Mouse (Mus musculus): ENCODE measurements around the gene Clgn. TPM values are rescaled to one million over a fixed set of nuclear protein-coding genes. Genes with fewer than 3 reads are reported as not detected.

Gene Clgn
- polyA plus RNA-seq, 1 experiment, result 0.01 TPM

GRCm38 (mm10) chr8:83380141-83380540, 9.5 kb upstream of the Clgn start:
- no peak for DNase-seq (ENCODE audit: low read depth in 1 of 2, low spot score in 2 of 2)
- TF ChIP-seq POLR2A (IDR thresholded peaks at IDR 0.05; ENCODE audit: low read depth, low read length) (no peak), CTCF (IDR thresholded peaks at IDR 0.05; ENCODE audit: extremely low read depth, insufficient read depth, insufficient read length, insufficient replicate concordance) (no peak)
- Histone ChIP-seq H3K4me3 (ENCODE audit: extremely low read depth, insufficient read depth, insufficient read length) (no peak overlapping the region), H3K27me3 (ENCODE audit: control insufficient read depth, insufficient read depth, low read length) (no peaks in the 10 kb centered on the region), H3K27ac (ENCODE audit: insufficient read depth, low read length) (no peak overlapping the region), H3K36me3 (ENCODE audit: control insufficient read depth, insufficient read depth, low read length) (no peaks in the 10 kb centered on the region), H3K4me1 (ENCODE audit: control insufficient read depth, insufficient read depth, insufficient read length) (no peaks in the 10 kb centered on the region)
- WGBS, result 48% methylated on average over 4 of the region's 4 CpGs

- H3K4me1 ChIP-seq (ENCODE audit: control insufficient read depth, insufficient read depth, insufficient read length), result no peaks in the 10 kb centered on the region
- TF ChIP-seq CTCF (IDR thresholded peaks at IDR 0.05; ENCODE audit: extremely low read depth, insufficient read depth, insufficient read length, insufficient replicate concordance) (no peak), POLR2A (IDR thresholded peaks at IDR 0.05; ENCODE audit: low read depth, low read length) (no peak)
- H3K4me3 ChIP-seq (ENCODE audit: extremely low read depth, insufficient read depth, insufficient read length), result no peak overlapping the region
- WGBS, result 72% methylated on average over 2 of the region's 2 CpGs
- no peaks in the 10 kb centered on the region for H3K36me3 ChIP-seq (ENCODE audit: control insufficient read depth, insufficient read depth, low read length)
- DNase-seq (ENCODE audit: low read depth in 1 of 2, low spot score in 2 of 2), result no peak
- no peaks in the 10 kb centered on the region for H3K27me3 ChIP-seq (ENCODE audit: control insufficient read depth, insufficient read depth, low read length)
- no peak overlapping the region for H3K27ac ChIP-seq (ENCODE audit: insufficient read depth, low read length)
These were observed 8.7 kb upstream of the Clgn start for GRCm38 (mm10) chr8:83381016-83381415.

- Histone ChIP-seq H3K36me3 (ENCODE audit: control insufficient read depth, insufficient read depth, low read length) (no peaks in the 10 kb centered on the region), H3K27me3 (ENCODE audit: control insufficient read depth, insufficient read depth, low read length) (no peaks in the 10 kb centered on the region), H3K27ac (ENCODE audit: insufficient read depth, low read length) (no peak overlapping the region), H3K4me3 (ENCODE audit: extremely low read depth, insufficient read depth, insufficient read length) (no peak overlapping the region), H3K4me1 (ENCODE audit: control insufficient read depth, insufficient read depth, insufficient read length) (no peaks in the 10 kb centered on the region)
- TF ChIP-seq CTCF (IDR thresholded peaks at IDR 0.05; ENCODE audit: extremely low read depth, insufficient read depth, insufficient read length, insufficient replicate concordance) (no peak), POLR2A (IDR thresholded peaks at IDR 0.05; ENCODE audit: low read depth, low read length) (no peak)
- 41% methylated on average over 2 of the region's 2 CpGs for WGBS
- DNase-seq (ENCODE audit: low read depth in 1 of 2, low spot score in 2 of 2), result no peak
These were observed 6.8 kb upstream of the Clgn start for GRCm38 (mm10) chr8:83382850-83383249.

- TF ChIP-seq POLR2A (IDR thresholded peaks at IDR 0.05; ENCODE audit: low read depth, low read length), result no peak
- TF ChIP-seq CTCF (IDR thresholded peaks at IDR 0.05; ENCODE audit: extremely low read depth, insufficient read depth, insufficient read length, insufficient replicate concordance), result no peak
These were observed 487 bp downstream of the Clgn start for GRCm38 (mm10) chr8:83390006-83390701.

GRCm38 (mm10) chr8:83392521-83392920, 2.9 kb downstream of the Clgn start:
- DNase-seq (ENCODE audit: low read depth in 1 of 2, low spot score in 2 of 2), result no peak
- Histone ChIP-seq H3K27me3 (ENCODE audit: control insufficient read depth, insufficient read depth, low read length) (peaks cover 5% of the 10 kb centered on the region; the same call in 1 of the 2 replicates), H3K4me3 (ENCODE audit: extremely low read depth, insufficient read depth, insufficient read length) (no peak overlapping the region), H3K4me1 (ENCODE audit: control insufficient read depth, insufficient read depth, insufficient read length) (peaks cover 4% of the 10 kb centered on the region; the same call in 1 of the 2 replicates), H3K36me3 (ENCODE audit: control insufficient read depth, insufficient read depth, low read length) (no peaks in the 10 kb centered on the region), H3K27ac (ENCODE audit: insufficient read depth, low read length) (no peak overlapping the region)
- 73% methylated on average over 1 of the region's 1 CpGs for WGBS
- TF ChIP-seq CTCF (IDR thresholded peaks at IDR 0.05; ENCODE audit: extremely low read depth, insufficient read depth, insufficient read length, insufficient replicate concordance) (no peak), POLR2A (IDR thresholded peaks at IDR 0.05; ENCODE audit: low read depth, low read length) (no peak)

More at GRCm38 (mm10) chr8:83390006-83390701, 487 bp downstream of the Clgn start:
- 16% methylated on average over 14 of the region's 14 CpGs for WGBS
- Histone ChIP-seq H3K4me1 (ENCODE audit: control insufficient read depth, insufficient read depth, insufficient read length) (peaks cover 4% of the 10 kb centered on the region; the same call in 1 of the 2 replicates), H3K36me3 (ENCODE audit: control insufficient read depth, insufficient read depth, low read length) (no peaks in the 10 kb centered on the region), H3K4me3 (ENCODE audit: extremely low read depth, insufficient read depth, insufficient read length) (peak overlapping the region; percentile 3; the same call in 1 of the 2 replicates), H3K27me3 (ENCODE audit: control insufficient read depth, insufficient read depth, low read length) (peaks cover 5% of the 10 kb centered on the region; the same call in 1 of the 2 replicates), H3K27ac (ENCODE audit: insufficient read depth, low read length) (no peak overlapping the region)
- DNase-seq (ENCODE audit: low read depth in 1 of 2, low spot score in 2 of 2), result no peak

GRCm38 (mm10) chr8:83394325-83394724, 4.7 kb downstream of the Clgn start:
- DNase-seq (ENCODE audit: low read depth in 1 of 2, low spot score in 2 of 2), result no peak
- no peaks in the 10 kb centered on the region for H3K36me3 ChIP-seq (ENCODE audit: control insufficient read depth, insufficient read depth, low read length)
- no peak overlapping the region for H3K27ac ChIP-seq (ENCODE audit: insufficient read depth, low read length)
- no peak overlapping the region for H3K4me3 ChIP-seq (ENCODE audit: extremely low read depth, insufficient read depth, insufficient read length)
- peaks cover 4% of the 10 kb centered on the region; the same call in 1 of the 2 replicates for H3K4me1 ChIP-seq (ENCODE audit: control insufficient read depth, insufficient read depth, insufficient read length)
- no peak for TF ChIP-seq POLR2A (IDR thresholded peaks at IDR 0.05; ENCODE audit: low read depth, low read length)
- TF ChIP-seq CTCF (IDR thresholded peaks at IDR 0.05; ENCODE audit: extremely low read depth, insufficient read depth, insufficient read length, insufficient replicate concordance), result no peak
- WGBS, result 76% methylated on average over 5 of the region's 5 CpGs
- peaks cover 5% of the 10 kb centered on the region; the same call in 1 of the 2 replicates for H3K27me3 ChIP-seq (ENCODE audit: control insufficient read depth, insufficient read depth, low read length)

GRCm38 (mm10) chr8:83396680-83397079, 7.0 kb downstream of the Clgn start:
- TF ChIP-seq POLR2A (IDR thresholded peaks at IDR 0.05; ENCODE audit: low read depth, low read length), result no peak
- TF ChIP-seq CTCF (IDR thresholded peaks at IDR 0.05; ENCODE audit: extremely low read depth, insufficient read depth, insufficient read length, insufficient replicate concordance), result no peak
- 95% methylated on average over 6 of the region's 6 CpGs for WGBS
- no peak for DNase-seq (ENCODE audit: low read depth in 1 of 2, low spot score in 2 of 2)
- no peak overlapping the region for H3K4me3 ChIP-seq (ENCODE audit: extremely low read depth, insufficient read depth, insufficient read length)
- H3K27ac ChIP-seq (ENCODE audit: insufficient read depth, low read length), result no peak overlapping the region
- H3K27me3 ChIP-seq (ENCODE audit: control insufficient read depth, insufficient read depth, low read length), result no peaks in the 10 kb centered on the region
- H3K4me1 ChIP-seq (ENCODE audit: control insufficient read depth, insufficient read depth, insufficient read length), result no peaks in the 10 kb centered on the region
- no peaks in the 10 kb centered on the region for H3K36me3 ChIP-seq (ENCODE audit: control insufficient read depth, insufficient read depth, low read length)

Data from spleen, adult 2 months (tissue).